Comparison of ENCODE assay signal across 8 mouse cellular contexts in genomic region chr10:19907246-19907804, GRCm38 (mm10). TPM values are rescaled to one million over a fixed set of nuclear protein-coding genes. Genes with fewer than 3 reads are reported as not detected.
DNase-seq lines count a peak whose midpoint lies in the region; ATAC-seq and TF ChIP-seq lines count a peak whose summit lies in the region.

Gene Pex7 (minus strand): TSS chr10:19907689.

- H3K9ac ChIP-seq in kidney, embryonic 15.5 days, result peak within 1 kb of the TSS; percentile 90

- H3K4me3 ChIP-seq in bone marrow macrophage, adult 2 months (ENCODE audit: insufficient read depth, low read length), result peak within 1 kb of the TSS; percentile 98
- H3K4me3 ChIP-seq in embryonic fibroblast, embryonic 13.5 days (ENCODE audit: insufficient read depth, low read length), result peak within 1 kb of the TSS; percentile 64
- peak within 1 kb of the TSS; percentile 76 for H3K4me3 ChIP-seq in heart, embryonic 10.5 days
- H3K4me3 ChIP-seq in kidney, embryonic 15.5 days (replicated peaks), result peak within 1 kb of the TSS; percentile 78
- H3K4me3 ChIP-seq in myocyte, result no peak within 1 kb of the TSS

- peak; percentile 78 for TF ChIP-seq CTCF in bone marrow macrophage, adult 2 months (IDR thresholded peaks at IDR 0.05; ENCODE audit: low read depth, low read length)
- TF ChIP-seq CTCF in embryonic fibroblast, embryonic 13.5 days (IDR thresholded peaks at IDR 0.05; ENCODE audit: borderline replicate concordance, insufficient read depth, low read length), result peak; percentile 86

- TF ChIP-seq POLR2A in bone marrow macrophage, adult 2 months (IDR thresholded peaks at IDR 0.05; ENCODE audit: borderline replicate concordance, low read depth, low read length), result no peak
- TF ChIP-seq POLR2A in embryonic fibroblast, embryonic 13.5 days (IDR thresholded peaks at IDR 0.05; ENCODE audit: low read depth, low read length), result peak; percentile 58; the same call in 1 of the 2 replicates
- peak; percentile 49 for TF ChIP-seq POLR2A in myocyte (IDR thresholded peaks at IDR 0.05; ENCODE audit: insufficient read length, low read depth)

- no peaks in the 10 kb centered on the region for H3K27me3 ChIP-seq in heart, embryonic 10.5 days (ENCODE audit: insufficient read depth, poor library complexity, severe bottlenecking)
- peaks cover 6% of the 10 kb centered on the region; the same call in 1 of the 2 replicates for H3K27me3 ChIP-seq in kidney, embryonic 15.5 days
- H3K27me3 ChIP-seq in myocyte (ENCODE audit: control insufficient read depth, insufficient read depth, insufficient read length), result peaks cover 10% of the 10 kb centered on the region
- no peaks in the 10 kb centered on the region for H3K27me3 ChIP-seq in splenic B cell, adult 2 months (ENCODE audit: control insufficient read depth, insufficient read depth, low read length, poor library complexity, severe bottlenecking)

- ATAC-seq in kidney, embryonic 15.5 days (replicated peaks; ENCODE audit: low FRiP score), result peak; percentile 99

- peak; percentile 97 for DNase-seq in A20 (ENCODE audit: low read depth, low spot score)
- DNase-seq in heart, embryonic 10.5 days (ENCODE audit: low spot score), result peak; percentile 94
- peak; percentile 92 for DNase-seq in liver
- DNase-seq in splenic B cell, adult 2 months (ENCODE audit: low read depth, low spot score), result peak; percentile 95

- H3ac ChIP-seq in myocyte (ENCODE audit: control insufficient read depth, insufficient read length), result peak within 1 kb of the TSS; percentile 97

- H3K4me2 ChIP-seq in kidney, embryonic 15.5 days, result peak within 1 kb of the TSS; percentile 51
- H3K4me2 ChIP-seq in myocyte (ENCODE audit: low read depth), result peak within 1 kb of the TSS; percentile 35

- no peaks in the 10 kb centered on the region for H3K9me3 ChIP-seq in heart, embryonic 10.5 days
- no peaks in the 10 kb centered on the region for H3K9me3 ChIP-seq in kidney, embryonic 15.5 days (replicated peaks)

- under 1% methylated on average over 60 of the region's 60 CpGs for WGBS in heart, embryonic 10.5 days
- WGBS in kidney, embryonic 15.5 days, result 1% methylated on average over 60 of the region's 60 CpGs

- no peaks in the 10 kb centered on the region for H3K36me3 ChIP-seq in heart, embryonic 10.5 days
- 0 out of 2 replicates have a peak, but pooled peaks cover 8% of the 10 kb centered on the region for H3K36me3 ChIP-seq in kidney, embryonic 15.5 days
- no peaks in the 10 kb centered on the region for H3K36me3 ChIP-seq in myocyte (ENCODE audit: control insufficient read depth, insufficient read depth)
- no peaks in the 10 kb centered on the region for H3K36me3 ChIP-seq in splenic B cell, adult 2 months (ENCODE audit: control insufficient read depth, insufficient read depth, low read length, poor library complexity, severe bottlenecking)

- peaks cover 5% of the 10 kb centered on the region for H3K4me1 ChIP-seq in bone marrow macrophage, adult 2 months (ENCODE audit: control insufficient read depth, insufficient read depth, low read length)
- no peaks in the 10 kb centered on the region for H3K4me1 ChIP-seq in embryonic fibroblast, embryonic 13.5 days (ENCODE audit: control insufficient read depth, insufficient read depth, low read length)
- no peaks in the 10 kb centered on the region for H3K4me1 ChIP-seq in heart, embryonic 10.5 days
- H3K4me1 ChIP-seq in kidney, embryonic 15.5 days, result 0 out of 2 replicates have a peak, but pooled peaks cover 2% of the 10 kb centered on the region

- H3K79me2 ChIP-seq in myocyte (ENCODE audit: control insufficient read depth, insufficient read depth), result no peaks in the 10 kb centered on the region

- peak within 1 kb of the TSS; percentile 84 for H3K27ac ChIP-seq in bone marrow macrophage, adult 2 months (ENCODE audit: insufficient read depth, low read depth, low read length)
- peak within 1 kb of the TSS; percentile 88 for H3K27ac ChIP-seq in embryonic fibroblast, embryonic 13.5 days (ENCODE audit: insufficient read depth, low read length)
- peak within 1 kb of the TSS; percentile 99 for H3K27ac ChIP-seq in heart, embryonic 10.5 days
- H3K27ac ChIP-seq in kidney, embryonic 15.5 days, result peak within 1 kb of the TSS; percentile 98

TF ChIP-seq in myocyte, 11 proteins besides CTCF, POLR2A, EP300 and RAD21:
- TF ChIP-seq SRF (IDR thresholded peaks at IDR 0.05; ENCODE audit: control insufficient read depth, insufficient read length, low read depth), result peak; percentile 31
- TF ChIP-seq REST (IDR thresholded peaks at IDR 0.05; ENCODE audit: insufficient read depth, insufficient read length), result no peak
- TF ChIP-seq MYOG (IDR thresholded peaks at IDR 0.05; ENCODE audit: control insufficient read depth in 1 of 3, insufficient read depth in 1 of 3, insufficient read length in 2 of 3, low read depth in 2 of 3), result peak in 1 of 3 experiments; percentile 36
- peak; percentile 38 for TF ChIP-seq E2F4 (IDR thresholded peaks at IDR 0.05; ENCODE audit: insufficient read depth)
- no peak for TF ChIP-seq POLR2AphosphoS2 (IDR thresholded peaks at IDR 0.05; ENCODE audit: insufficient read length, low read depth)
- TF ChIP-seq USF1 (IDR thresholded peaks at IDR 0.05; ENCODE audit: low read depth), result no peak
- TF ChIP-seq MYOD1 (IDR thresholded peaks at IDR 0.05; ENCODE audit: control insufficient read depth in 1 of 3, insufficient read length in 2 of 3, low read depth in 2 of 3), result peak in 1 of 3 experiments; percentile 9
- TF ChIP-seq TCF3 (IDR thresholded peaks at IDR 0.05; ENCODE audit: insufficient read length, low read depth), result no peak
- TF ChIP-seq CEBPB (IDR thresholded peaks at IDR 0.05; ENCODE audit: insufficient read depth, poor library complexity, severe bottlenecking), result no peak
- TF ChIP-seq TCF12 (IDR thresholded peaks at IDR 0.05; ENCODE audit: insufficient read depth, poor library complexity, severe bottlenecking), result no peak

RNA-seq across cellular contexts. Expression of gene Pex7, which starts in this region (rescaled TPM):
- polyA plus RNA-seq in bone marrow macrophage, adult 2 months (2012; ENCODE audit: insufficient read depth, insufficient read length, missing spikeins), result 27.6 TPM in 2 replicates
- 13.6 and 19.7 TPM in 2 replicates for polyA plus RNA-seq in embryonic fibroblast, embryonic 13.5 days (2011; ENCODE audit: insufficient read length, low read depth, missing spikeins)
- polyA plus RNA-seq in heart, embryonic 10.5 days (2016; fragmentation: Nextera tagmentation; extraction: Ambion mirVana), result 31.6 and 41.5 TPM in 2 replicates
- polyA plus RNA-seq in kidney, embryonic 15.5 days (2015; fragmentation: Nextera tagmentation; extraction: Ambion mirVana), result 36.0 and 38.2 TPM in 2 replicates
- 7.9 TPM for polyA plus RNA-seq in myocyte (2012; fragmentation: generic; extraction: Trizol)
